Mouse (Mus musculus) frontal cortex, postnatal 10 days (tissue): ENCODE data around the gene Shq1.

ENCODE experiments used
- DNase-seq, 2 experiments: peaks; one replicate each; pipeline ENCODE4 v3.0.0; 2022; ENCODE audit warnings: low spot score in 2 of 2, mixed read lengths in 1 of 2

The Shq1 gene

GRCm38 (mm10) chr6:100668858-100669257 is 2.1 kb downstream of the Shq1 start:
- DNase-seq, result no peak

DNA sequence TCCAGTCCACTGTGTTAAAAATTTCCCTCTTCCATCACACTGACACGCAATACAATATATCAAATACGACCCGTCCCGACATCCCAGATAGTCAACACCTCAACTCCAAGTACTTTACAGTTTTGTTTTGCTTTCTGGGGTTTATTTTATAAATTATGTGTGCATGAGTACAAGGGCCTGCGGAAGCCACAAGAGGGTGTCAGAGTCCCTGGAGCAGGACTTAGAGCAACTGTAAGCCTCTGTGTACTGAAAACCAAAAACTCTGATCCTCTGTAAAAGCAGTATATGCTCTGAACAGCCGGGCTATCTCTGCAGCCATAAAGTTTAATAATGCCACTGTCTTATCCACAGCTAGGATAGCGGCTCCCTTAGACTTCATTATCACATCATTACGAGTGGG is 3.3 kb downstream of the Shq1 start:
- no peak for DNase-seq

DNA sequence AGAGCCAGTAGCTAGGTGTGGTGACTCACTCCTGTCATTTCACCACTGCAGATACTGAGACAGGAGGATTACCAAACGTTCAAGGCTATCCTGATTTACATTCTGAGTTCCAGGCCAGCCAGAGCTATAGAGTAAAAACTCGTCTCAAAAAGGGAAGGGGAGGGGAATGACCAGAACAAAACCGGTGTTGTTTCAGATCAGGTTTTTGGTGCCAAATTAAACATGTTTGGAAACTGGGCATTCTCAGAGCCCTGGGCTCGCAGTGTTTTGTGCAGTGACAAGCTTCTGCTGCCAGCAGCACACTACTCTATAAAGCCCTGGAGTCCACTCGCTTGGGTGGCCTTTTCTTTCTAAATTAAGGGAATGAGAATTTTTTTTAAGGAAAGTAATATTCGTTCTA is 8.7 kb downstream of the Shq1 start:
- no peak for DNase-seq

DNA sequence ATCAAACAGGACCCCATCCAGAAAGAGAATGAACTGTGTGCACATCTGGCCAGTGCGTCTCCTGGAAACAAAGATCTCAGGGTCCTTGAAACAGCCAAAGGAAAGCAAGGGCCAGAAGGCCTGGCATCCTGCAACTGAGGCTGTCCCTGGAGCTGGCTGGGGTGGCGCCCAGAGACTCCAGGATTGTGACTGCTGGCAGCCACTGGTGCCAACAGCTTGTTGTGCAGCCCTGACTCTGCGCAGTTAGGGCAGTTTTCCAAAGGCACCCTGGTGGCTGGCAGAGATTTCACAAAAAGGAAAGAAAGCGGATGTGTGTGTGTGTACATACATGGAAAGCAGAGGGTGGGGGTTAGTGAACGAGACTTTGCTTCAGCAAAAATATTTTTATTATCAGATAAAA is 10.6 kb downstream of the Shq1 start:
- peak; percentile 61 to 63 for DNase-seq

GRCm38 (mm10) chr6:100652535-100652934 is 18.4 kb downstream of the Shq1 start:
- no peak for DNase-seq

GRCm38 (mm10) chr6:100647196-100647595 is 23.8 kb downstream of the Shq1 start:
- DNase-seq, result no peak

- DNase-seq, result peak; percentile 31 to 64
Observed at GRCm38 (mm10) chr6:100645469-100646201, 25.3 kb downstream of the Shq1 start.

GRCm38 (mm10) chr6:100644631-100645030 is 26.3 kb downstream of the Shq1 start:
- DNase-seq, result no peak

GRCm38 (mm10) chr6:100642786-100643185 is 28.2 kb downstream of the Shq1 start:
- DNase-seq, result no peak

- no peak for DNase-seq
Observed at GRCm38 (mm10) chr6:100640591-100640990, 30.4 kb downstream of the Shq1 start.

DNA sequence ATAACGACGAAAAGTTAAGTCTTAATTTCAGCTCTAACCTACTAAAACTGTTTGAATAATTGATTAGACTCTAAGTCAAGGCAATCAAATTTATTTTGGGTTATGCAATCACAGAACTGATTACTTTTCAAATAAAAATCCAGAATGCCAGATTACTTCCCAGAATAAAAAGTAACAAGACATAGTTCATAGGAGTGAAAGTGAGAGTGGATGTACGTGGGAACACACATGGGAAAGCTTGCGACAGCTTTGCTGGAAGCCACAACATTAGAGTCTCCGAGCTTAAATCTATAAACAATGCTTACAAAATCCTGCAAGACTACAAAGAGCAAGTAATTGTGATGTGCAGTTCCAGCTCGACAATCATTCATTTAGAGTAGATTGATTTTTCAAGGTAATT is 41.9 kb downstream of the Shq1 start:
- no peak for DNase-seq

DNA sequence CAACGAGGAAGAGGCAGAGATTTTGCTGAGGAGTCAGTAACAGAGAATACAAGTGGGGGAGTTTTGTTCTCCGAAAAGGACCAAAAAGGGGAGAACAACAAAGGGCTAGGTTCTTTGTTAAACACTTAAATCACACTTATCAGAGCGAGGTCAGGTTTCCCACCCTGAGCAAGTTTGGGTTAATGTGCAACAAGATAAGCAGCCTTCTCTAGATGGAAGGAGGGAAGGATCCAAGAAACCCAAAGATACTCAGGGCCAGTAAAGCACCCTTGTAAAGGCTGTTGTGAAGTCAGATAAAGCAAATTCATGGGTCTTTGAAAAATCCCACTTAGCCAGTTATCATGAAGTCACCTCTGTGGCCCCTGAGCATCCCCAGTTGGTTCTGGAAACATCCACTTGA is 42.7 kb downstream of the Shq1 start:
- DNase-seq, result no peak

DNA sequence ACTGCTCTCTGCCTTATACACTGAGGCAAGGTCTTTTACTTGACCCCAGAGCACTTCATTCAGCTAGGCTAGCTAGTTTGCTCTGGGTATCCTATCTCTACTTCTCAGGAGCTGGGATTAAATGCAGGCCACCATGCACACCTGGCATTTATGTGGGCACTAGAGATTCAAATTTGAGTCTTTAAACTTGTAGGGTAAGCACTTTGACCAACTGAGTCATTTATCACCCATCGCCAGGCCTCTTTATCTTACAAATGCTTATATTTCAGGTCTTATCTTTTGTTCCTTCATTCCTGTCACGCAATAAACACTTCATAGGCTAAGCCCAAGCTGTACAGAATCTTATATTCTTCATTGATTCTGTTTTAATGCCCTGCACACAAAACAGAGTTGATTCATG is 47.0 kb downstream of the Shq1 start:
- no peak for DNase-seq

DNA sequence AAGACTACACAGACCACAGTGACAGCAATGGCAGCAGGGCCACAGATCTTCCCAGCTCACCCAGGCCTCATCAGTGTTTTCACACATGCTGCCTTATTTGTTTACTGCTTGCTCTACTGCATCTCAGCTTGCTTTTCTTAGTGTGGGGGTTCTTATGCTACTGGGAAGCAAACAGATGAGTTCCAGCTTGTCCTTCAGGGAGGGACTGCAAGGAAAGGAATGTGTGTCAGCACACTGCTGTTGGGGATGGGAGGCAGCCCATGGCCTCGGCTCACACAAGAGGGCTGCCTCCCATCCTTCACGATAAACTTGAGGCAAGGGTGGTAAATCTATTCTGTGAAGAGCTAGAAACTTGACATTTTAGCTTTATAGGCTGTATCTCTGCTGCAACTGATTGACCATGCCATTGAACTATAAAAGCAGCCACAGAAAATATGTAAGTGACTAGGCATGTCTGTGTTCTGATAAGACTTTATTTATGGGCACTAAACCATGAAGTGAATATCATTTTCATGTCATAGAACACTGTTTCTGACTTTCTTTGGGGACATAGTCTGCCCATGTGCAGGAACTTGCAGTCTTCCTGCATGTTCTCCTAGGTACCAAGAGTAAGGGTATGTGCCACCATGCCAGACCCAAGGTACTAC is 48.0 kb downstream of the Shq1 start:
- no peak for DNase-seq

DNA sequence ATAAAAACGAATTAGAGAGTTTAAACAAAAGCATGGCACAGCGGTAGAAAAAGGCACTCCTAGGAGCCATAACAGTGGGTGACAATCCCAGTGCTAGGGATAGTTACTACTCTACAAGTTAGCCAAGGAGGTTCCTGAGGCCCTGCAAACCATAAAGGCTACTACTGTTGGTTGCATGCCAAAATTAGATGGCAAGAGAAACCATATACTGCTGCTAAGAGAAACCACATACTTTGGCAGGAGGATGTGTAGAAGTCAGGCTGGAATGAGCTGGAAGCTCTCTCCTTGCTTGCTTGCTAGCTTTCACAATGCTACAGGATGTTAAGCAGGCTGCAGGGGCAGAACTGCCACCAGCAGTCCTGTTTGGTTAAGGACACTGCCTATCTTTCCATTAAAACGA is 50.5 kb downstream of the Shq1 start:
- no peak for DNase-seq

GRCm38 (mm10) chr6:100619309-100619708 is 51.6 kb downstream of the Shq1 start:
- DNase-seq, result no peak

- no peak for DNase-seq
Observed at GRCm38 (mm10) chr6:100616133-100616532, 54.8 kb downstream of the Shq1 start.

- no peak for DNase-seq
Observed at GRCm38 (mm10) chr6:100613593-100614267, 57.2 kb downstream of the Shq1 start.

- no peak for DNase-seq
Observed at GRCm38 (mm10) chr6:100610897-100611575, 59.9 kb downstream of the Shq1 start.

GRCm38 (mm10) chr6:100610182-100610581 is 60.8 kb downstream of the Shq1 start:
- no peak for DNase-seq

- no peak for DNase-seq
Observed at GRCm38 (mm10) chr6:100609256-100609655, 61.7 kb downstream of the Shq1 start.

- no peak for DNase-seq
Observed at GRCm38 (mm10) chr6:100608429-100608828, 62.5 kb downstream of the Shq1 start.
